ENCODE assay signal across 19 mouse cellular contexts in the genomic region with DNA sequence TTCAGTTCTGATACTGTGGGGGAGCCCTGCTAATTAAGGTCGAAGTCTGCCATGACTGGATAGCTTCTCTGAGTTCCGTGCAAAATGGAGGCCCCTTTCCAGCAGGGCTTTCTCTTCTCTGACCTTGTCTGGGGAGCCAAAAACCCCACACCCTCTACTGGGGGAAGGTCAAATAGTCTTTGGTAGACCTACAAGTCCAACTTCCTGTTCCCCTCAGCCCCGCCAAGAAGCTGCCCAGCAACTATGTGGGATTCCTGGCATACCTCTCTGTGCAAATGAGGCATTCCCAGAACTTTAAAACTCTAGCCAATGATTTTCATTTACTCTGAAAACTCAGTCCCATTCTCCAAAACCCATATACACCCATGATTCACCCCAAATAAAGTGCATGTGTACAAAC. TPM values are rescaled to one million over a fixed set of nuclear protein-coding genes. Genes with fewer than 3 reads are reported as not detected.
DNase-seq lines count a peak whose midpoint lies in the region; ATAC-seq and TF ChIP-seq lines count a peak whose summit lies in the region.
"Had no signal": no experiment of that assay in that cellular context is flagged by ENCODE, and none has a peak within 500 bp of the region (broad histone marks: within the 10 kb centered on the region; RNA-seq: fewer than 3 reads in every experiment).

No protein-coding gene starts in this region.

- no peak for TF ChIP-seq POLR2A in lung, adult 2 months (IDR thresholded peaks at IDR 0.05; ENCODE audit: borderline replicate concordance, extremely low read depth, low read depth, low read length)
- no peak for TF ChIP-seq POLR2A in embryonic fibroblast, embryonic 13.5 days (IDR thresholded peaks at IDR 0.05; ENCODE audit: low read depth, low read length)

- H3K9me3 ChIP-seq in heart, embryonic 10.5 days: 0 out of 2 replicates have a peak, but pooled peaks cover under 1% of the 10 kb centered on the region
- no peaks in the 10 kb centered on the region for H3K9me3 ChIP-seq in lung, embryonic 14.5 days (ENCODE audit: low read depth, low read length)
- H3K9me3 ChIP-seq: hindbrain, embryonic 15.5 days; limb, embryonic 15.5 days had no signal

- H3K27me3 ChIP-seq in heart, embryonic 10.5 days (ENCODE audit: insufficient read depth, poor library complexity, severe bottlenecking): no peaks in the 10 kb centered on the region
- H3K27me3 ChIP-seq in lung, embryonic 14.5 days (ENCODE audit: insufficient read depth, low read length): no peaks in the 10 kb centered on the region
- H3K27me3 ChIP-seq: hindbrain, embryonic 15.5 days; limb, embryonic 15.5 days; Patski had no signal

- no peak for DNase-seq in heart, embryonic 10.5 days (ENCODE audit: low spot score)
- no peak for DNase-seq in heart, postnatal 4 days
- DNase-seq in lung, embryonic 14.5 days: peak; percentile 35
- no peak for DNase-seq in lung, adult 2 months
- DNase-seq in kidney, postnatal 25 days: peak; percentile 29 to 57
- no peak for DNase-seq in left cerebral cortex, adult 18-20 months (ENCODE audit: low spot score in 2 of 2)
- DNase-seq in frontal cortex, adult 2 months (ENCODE audit: extremely low spot score in 1 of 2, low spot score in 1 of 2): no peak
- DNase-seq: cerebellum, adult 9-11 months; gastrocnemius, postnatal 36 days; lung, adult 18-20 months; retina, postnatal 1 day; thymus, postnatal 4 days had no signal

- peaks cover 6% of the 10 kb centered on the region; the same call in 1 of the 2 replicates for H3K36me3 ChIP-seq in heart, embryonic 10.5 days
- no peaks in the 10 kb centered on the region for H3K36me3 ChIP-seq in lung, embryonic 14.5 days (ENCODE audit: insufficient read depth)
- H3K36me3 ChIP-seq: hindbrain, embryonic 15.5 days; limb, embryonic 15.5 days had no signal

- H3K27ac ChIP-seq in heart, embryonic 10.5 days: 0 out of 2 replicates have a peak overlapping the region, but pooled peaks have one; percentile 59
- no peak overlapping the region for H3K27ac ChIP-seq in lung, embryonic 14.5 days (ENCODE audit: low read depth)
- H3K27ac ChIP-seq in embryonic fibroblast, embryonic 13.5 days (ENCODE audit: insufficient read depth, low read length): peak overlapping the region; percentile 83
- H3K27ac ChIP-seq: forebrain, embryonic 10.5 days; hindbrain, embryonic 15.5 days; limb, embryonic 15.5 days had no signal

- no peak for TF ChIP-seq CTCF in lung, embryonic 14.5 days (IDR thresholded peaks at IDR 0.05; ENCODE audit: low read depth)
- TF ChIP-seq CTCF in lung, adult 2 months (IDR thresholded peaks at IDR 0.05; ENCODE audit: insufficient read depth, low read length): no peak
- TF ChIP-seq CTCF in embryonic fibroblast, embryonic 13.5 days (IDR thresholded peaks at IDR 0.05; ENCODE audit: borderline replicate concordance, insufficient read depth, low read length): no peak

- H3K9ac ChIP-seq in lung, embryonic 14.5 days: no peak overlapping the region
- H3K9ac ChIP-seq: hindbrain, embryonic 15.5 days; limb, embryonic 15.5 days had no signal

- H3K4me2 ChIP-seq in lung, embryonic 14.5 days: no peak overlapping the region
- H3K4me2 ChIP-seq: hindbrain, embryonic 15.5 days; limb, embryonic 15.5 days had no signal

- ATAC-seq in lung, embryonic 14.5 days (ENCODE audit: insufficient read depth): no peak
- ATAC-seq: midbrain, embryonic 16.5 days; Patski had no signal

- H3K4me3 ChIP-seq in heart, embryonic 10.5 days: no peak overlapping the region
- no peak overlapping the region for H3K4me3 ChIP-seq in lung, embryonic 14.5 days (ENCODE audit: low read depth, low read length)
- no peak overlapping the region for H3K4me3 ChIP-seq in lung, adult 2 months (replicated peaks; ENCODE audit: extremely low read depth, low read depth, low read length)
- no peak overlapping the region for H3K4me3 ChIP-seq in embryonic fibroblast, embryonic 13.5 days (ENCODE audit: insufficient read depth, low read length)
- H3K4me3 ChIP-seq: forebrain, embryonic 10.5 days; hindbrain, embryonic 15.5 days; limb, embryonic 15.5 days had no signal

- peaks cover 15% of the 10 kb centered on the region for H3K4me1 ChIP-seq in heart, embryonic 10.5 days
- no peaks in the 10 kb centered on the region for H3K4me1 ChIP-seq in lung, embryonic 14.5 days (ENCODE audit: insufficient read depth)
- H3K4me1 ChIP-seq in lung, adult 2 months (ENCODE audit: control insufficient read depth, insufficient read depth, low read length): no peaks in the 10 kb centered on the region
- peaks cover 9% of the 10 kb centered on the region for H3K4me1 ChIP-seq in embryonic fibroblast, embryonic 13.5 days (ENCODE audit: control insufficient read depth, insufficient read depth, low read length)
- H3K4me1 ChIP-seq: forebrain, embryonic 10.5 days; hindbrain, embryonic 15.5 days had no signal

- WGBS in heart, embryonic 10.5 days: 69% methylated on average over 3 of the region's 3 CpGs
- WGBS in lung, embryonic 14.5 days: 67% methylated on average over 3 of the region's 3 CpGs
- 71% methylated on average over 3 of the region's 3 CpGs for WGBS in lung, adult 2 months

RNA-seq across cellular contexts. Expression of a gene that starts 52.2 kb away (rescaled TPM):
- polyA plus RNA-seq in heart, embryonic 10.5 days (2016; fragmentation: Nextera tagmentation; extraction: Ambion mirVana): 14.7 and 20.2 TPM in 2 replicates
- total RNA-seq in heart, postnatal 4 days (2021): 10 to 100 TPM; 17.4 to 18.9 TPM
- polyA plus RNA-seq in lung, embryonic 14.5 days (2014; fragmentation: Nextera tagmentation; extraction: Ambion mirVana): 30.5 and 32.2 TPM in 2 replicates
- 3.5 and 6.5 TPM in 2 replicates for polyA plus RNA-seq in lung, adult 2 months (2012; rRNA removed)
- 4.6 and 6.4 TPM in 2 replicates for polyA plus RNA-seq in embryonic fibroblast, embryonic 13.5 days (2011; ENCODE audit: insufficient read length, low read depth, missing spikeins)
- total RNA-seq in left cerebral cortex, adult 18-20 months (2021): 1 to 10 TPM; 1.8 to 3.4 TPM
- 6.5 and 7.1 TPM in 2 replicates for polyA plus RNA-seq in frontal cortex, adult 2 months (2012; rRNA removed)
- total RNA-seq: megakaryocyte-erythroid progenitor cell, adult 5-6 weeks had no signal

RNA-seq across cellular contexts. Expression of a gene that starts 52.4 kb away (rescaled TPM):
- polyA plus RNA-seq in heart, embryonic 10.5 days (2016; fragmentation: Nextera tagmentation; extraction: Ambion mirVana): 12.5 and 19.9 TPM in 2 replicates
- total RNA-seq in heart, postnatal 4 days (2021): 1 to 10 TPM; 2.5 to 3.2 TPM
- 15.0 and 16.0 TPM in 2 replicates for polyA plus RNA-seq in lung, embryonic 14.5 days (2014; fragmentation: Nextera tagmentation; extraction: Ambion mirVana)
- polyA plus RNA-seq in lung, adult 2 months (2012; rRNA removed): 3.5 and 4.3 TPM in 2 replicates
- polyA plus RNA-seq in embryonic fibroblast, embryonic 13.5 days (2011; ENCODE audit: insufficient read length, low read depth, missing spikeins): 2.0 and 2.7 TPM in 2 replicates
- total RNA-seq in left cerebral cortex, adult 18-20 months (2021): 10 to 100 TPM; 43.1 to 44.8 TPM
- polyA plus RNA-seq in frontal cortex, adult 2 months (2012; rRNA removed): 48.6 and 55.4 TPM in 2 replicates

Comparison
In these comparisons a context has a peak if more than half of its experiments do, and no peak if none do; other contexts are left out.
1. DNase-seq: peak in lung, embryonic 14.5 days (single experiment) and kidney, postnatal 25 days (2 of 2); none in heart, embryonic 10.5 days (single experiment), heart, postnatal 4 days (single experiment), lung, adult 2 months (single experiment), left cerebral cortex, adult 18-20 months (0 of 2) and frontal cortex, adult 2 months (0 of 2).